Mouse (Mus musculus): ENCODE data around the gene Pard3b. TPM values are rescaled to one million over a fixed set of nuclear protein-coding genes. Genes with fewer than 3 reads are reported as not detected.

The Pard3b gene
- polyA plus RNA-seq, 1 experiment from 2014 or later, result 1.6 TPM

- Histone ChIP-seq H3K36me3 (replicated peaks) (no peaks in the 10 kb centered on the region), H3K4me1 (replicated peaks) (no peaks in the 10 kb centered on the region), H3K27me3 (no peaks in the 10 kb centered on the region), H3K27ac (replicated peaks) (no peak overlapping the region), H3K4me2 (no peak overlapping the region), H3K9ac (no peak overlapping the region), H3K9me3 (replicated peaks) (no peaks in the 10 kb centered on the region), H3K4me3 (replicated peaks) (no peak overlapping the region)
- WGBS (ENCODE audit: insufficient replicate concordance), result 59% methylated on average over 9 of the region's 9 CpGs
- ATAC-seq (ENCODE audit: insufficient read depth), result no peak
These were observed 797.2 kb downstream of the Pard3b start for GRCm38 (mm10) chr1:62435844-62436243.

DNA sequence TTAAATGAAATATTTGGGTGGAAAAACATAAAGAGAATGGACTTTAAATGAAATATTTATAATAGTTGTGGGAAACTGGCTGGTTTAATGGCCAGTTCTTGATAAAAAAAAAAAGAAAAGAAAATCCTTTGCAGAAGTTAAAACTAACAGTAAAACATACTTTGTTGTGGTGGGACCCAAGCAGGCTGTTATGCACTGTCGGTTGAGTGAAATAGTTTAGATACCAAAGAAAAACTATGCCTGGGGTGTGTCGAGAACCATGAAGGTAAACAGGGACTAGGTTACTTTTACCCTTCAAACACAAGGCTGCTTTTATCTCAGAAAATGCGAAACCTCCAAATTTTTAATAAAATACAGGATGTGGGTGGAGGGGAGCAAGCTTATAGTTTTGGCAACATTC lies 797.7 kb downstream of the Pard3b start:
- no peak for ATAC-seq (ENCODE audit: insufficient read depth)
- Histone ChIP-seq H3K4me1 (replicated peaks) (no peaks in the 10 kb centered on the region), H3K9ac (no peak overlapping the region), H3K4me2 (no peak overlapping the region), H3K27ac (replicated peaks) (no peak overlapping the region), H3K36me3 (replicated peaks) (no peaks in the 10 kb centered on the region), H3K27me3 (no peaks in the 10 kb centered on the region), H3K9me3 (replicated peaks) (no peaks in the 10 kb centered on the region), H3K4me3 (replicated peaks) (no peak overlapping the region)
- WGBS (ENCODE audit: insufficient replicate concordance), result 63% methylated on average over 3 of the region's 3 CpGs

DNA sequence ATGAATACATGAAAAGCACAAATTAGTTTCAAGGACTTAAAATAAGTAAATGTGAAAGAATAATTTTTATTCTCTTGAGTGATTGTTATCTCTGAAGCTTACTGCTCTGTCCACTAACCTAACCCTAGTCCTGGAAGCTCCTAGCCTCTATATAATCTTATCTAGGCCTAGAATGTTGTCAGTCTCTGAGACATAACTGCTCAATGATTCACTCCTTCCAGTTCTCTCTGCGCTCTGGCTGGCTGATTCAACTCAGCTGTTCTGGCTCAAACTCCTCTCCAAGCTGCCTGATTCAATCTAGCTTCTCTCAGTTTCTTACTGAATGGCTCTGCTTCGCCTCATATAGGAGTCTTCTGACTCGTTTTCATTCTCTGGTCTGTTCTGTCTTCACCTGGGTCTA lies 798.9 kb downstream of the Pard3b start:
- no peak for ATAC-seq (ENCODE audit: insufficient read depth)
- no peaks in the 10 kb centered on the region for H3K36me3 ChIP-seq (replicated peaks)
- no peak overlapping the region for H3K27ac ChIP-seq (replicated peaks)
- no peaks in the 10 kb centered on the region for H3K4me1 ChIP-seq (replicated peaks)
- H3K4me3 ChIP-seq (replicated peaks), result no peak overlapping the region
- H3K9ac ChIP-seq, result no peak overlapping the region
- H3K9me3 ChIP-seq (replicated peaks), result no peaks in the 10 kb centered on the region
- no peak overlapping the region for H3K4me2 ChIP-seq
- H3K27me3 ChIP-seq, result no peaks in the 10 kb centered on the region
- WGBS (ENCODE audit: insufficient replicate concordance), result 42% methylated on average over 3 of the region's 3 CpGs

- no peaks in the 10 kb centered on the region for H3K27me3 ChIP-seq
- H3K36me3 ChIP-seq (replicated peaks), result no peaks in the 10 kb centered on the region
- no peaks in the 10 kb centered on the region for H3K9me3 ChIP-seq (replicated peaks)
- H3K4me2 ChIP-seq, result no peak overlapping the region
- no peak overlapping the region for H3K27ac ChIP-seq (replicated peaks)
- no peak overlapping the region for H3K9ac ChIP-seq
- WGBS (ENCODE audit: insufficient replicate concordance), result 64% methylated on average over 3 of the region's 3 CpGs
- no peak for ATAC-seq (ENCODE audit: insufficient read depth)
- no peaks in the 10 kb centered on the region for H3K4me1 ChIP-seq (replicated peaks)
- H3K4me3 ChIP-seq (replicated peaks), result no peak overlapping the region
These were observed 805.8 kb downstream of the Pard3b start for GRCm38 (mm10) chr1:62444406-62444805.

DNA sequence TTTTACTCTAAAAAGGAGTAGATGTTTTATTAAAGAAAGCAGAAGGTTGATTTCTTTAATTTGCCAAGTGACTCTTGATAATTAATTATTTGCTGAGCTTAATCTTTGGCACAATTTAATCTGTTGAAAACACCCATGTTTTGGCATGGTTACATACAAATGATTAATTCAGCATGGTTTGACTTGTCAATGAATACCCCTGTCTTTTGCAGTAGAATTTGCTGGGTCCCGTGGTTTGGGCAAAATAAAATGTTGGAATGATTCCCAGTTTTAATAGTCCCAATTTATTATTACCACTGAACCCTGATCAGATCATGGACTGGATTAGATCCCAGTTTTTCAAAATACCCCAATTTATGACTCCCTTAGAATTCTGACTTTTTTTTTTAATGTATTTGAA lies 808.2 kb downstream of the Pard3b start:
- no peak for ATAC-seq (ENCODE audit: insufficient read depth)
- Histone ChIP-seq H3K36me3 (replicated peaks) (no peaks in the 10 kb centered on the region), H3K4me1 (replicated peaks) (no peaks in the 10 kb centered on the region), H3K27me3 (no peaks in the 10 kb centered on the region), H3K9me3 (replicated peaks) (no peaks in the 10 kb centered on the region), H3K4me3 (replicated peaks) (no peak overlapping the region), H3K4me2 (no peak overlapping the region), H3K9ac (no peak overlapping the region), H3K27ac (replicated peaks) (no peak overlapping the region)
- WGBS (ENCODE audit: insufficient replicate concordance), result 41% methylated on average over 1 of the region's 1 CpGs

GRCm38 (mm10) chr1:62449193-62449875 lies 810.7 kb downstream of the Pard3b start:
- Histone ChIP-seq H3K27me3 (no peaks in the 10 kb centered on the region), H3K9me3 (replicated peaks) (no peaks in the 10 kb centered on the region), H3K4me2 (no peak overlapping the region), H3K36me3 (replicated peaks) (no peaks in the 10 kb centered on the region), H3K4me3 (replicated peaks) (no peak overlapping the region), H3K27ac (replicated peaks) (no peak overlapping the region), H3K4me1 (replicated peaks) (no peaks in the 10 kb centered on the region), H3K9ac (no peak overlapping the region)
- WGBS (ENCODE audit: insufficient replicate concordance), result 57% methylated on average over 7 of the region's 7 CpGs
- ATAC-seq (ENCODE audit: insufficient read depth), result no peak

- no peaks in the 10 kb centered on the region for H3K4me1 ChIP-seq (replicated peaks)
- WGBS (ENCODE audit: insufficient replicate concordance), result 59% methylated on average over 8 of the region's 8 CpGs
- H3K27ac ChIP-seq (replicated peaks), result no peak overlapping the region
- H3K36me3 ChIP-seq (replicated peaks), result no peaks in the 10 kb centered on the region
- no peaks in the 10 kb centered on the region for H3K9me3 ChIP-seq (replicated peaks)
- no peaks in the 10 kb centered on the region for H3K27me3 ChIP-seq
- H3K4me2 ChIP-seq, result no peak overlapping the region
- no peak overlapping the region for H3K9ac ChIP-seq
- ATAC-seq (ENCODE audit: insufficient read depth), result no peak
- H3K4me3 ChIP-seq (replicated peaks), result no peak overlapping the region
These were observed 826.9 kb downstream of the Pard3b start for GRCm38 (mm10) chr1:62465536-62465935.

- Histone ChIP-seq H3K9ac (no peak overlapping the region), H3K36me3 (replicated peaks) (no peaks in the 10 kb centered on the region)
- WGBS (ENCODE audit: insufficient replicate concordance), result 38% methylated on average over 1 of the region's 1 CpGs
These were observed 827.9 kb downstream of the Pard3b start for GRCm38 (mm10) chr1:62466544-62466943.

DNA sequence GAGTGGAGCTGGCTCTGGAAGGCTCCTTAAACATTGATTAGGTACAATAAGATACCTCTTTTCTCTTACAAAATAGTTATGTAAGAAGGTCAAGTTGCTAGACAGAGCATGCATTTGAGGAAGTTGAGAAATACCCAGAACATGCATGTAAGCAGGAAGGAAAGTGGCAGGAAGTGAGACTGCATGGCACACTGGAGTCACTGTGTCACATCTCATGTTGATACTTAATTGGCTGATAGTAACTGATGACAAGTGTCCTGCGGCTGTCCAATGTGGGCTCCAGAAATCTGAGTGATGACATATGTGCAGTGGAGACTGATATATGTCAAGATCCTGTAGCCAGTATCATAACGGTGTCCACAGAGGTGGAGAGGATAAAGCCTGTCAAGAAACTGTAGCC lies 844.4 kb downstream of the Pard3b start:
- no peak overlapping the region for H3K4me2 ChIP-seq
- no peak overlapping the region for H3K27ac ChIP-seq (replicated peaks)
- no peaks in the 10 kb centered on the region for H3K36me3 ChIP-seq (replicated peaks)
- H3K27me3 ChIP-seq, result no peaks in the 10 kb centered on the region
- ATAC-seq (ENCODE audit: insufficient read depth), result no peak
- 37% methylated on average over 2 of the region's 2 CpGs for WGBS (ENCODE audit: insufficient replicate concordance)
- H3K4me1 ChIP-seq (replicated peaks), result no peaks in the 10 kb centered on the region
- no peak overlapping the region for H3K9ac ChIP-seq
- H3K9me3 ChIP-seq (replicated peaks), result no peaks in the 10 kb centered on the region
- no peak overlapping the region for H3K4me3 ChIP-seq (replicated peaks)

More at GRCm38 (mm10) chr1:62466544-62466943, 827.9 kb downstream of the Pard3b start:
- no peak for ATAC-seq (ENCODE audit: insufficient read depth)
- Histone ChIP-seq H3K27ac (replicated peaks) (no peak overlapping the region), H3K9me3 (replicated peaks) (no peaks in the 10 kb centered on the region), H3K4me3 (replicated peaks) (no peak overlapping the region), H3K4me1 (replicated peaks) (no peaks in the 10 kb centered on the region), H3K27me3 (no peaks in the 10 kb centered on the region), H3K4me2 (no peak overlapping the region)

- Histone ChIP-seq H3K4me2 (no peak overlapping the region), H3K36me3 (replicated peaks) (no peaks in the 10 kb centered on the region), H3K9me3 (replicated peaks) (no peaks in the 10 kb centered on the region), H3K27me3 (no peaks in the 10 kb centered on the region), H3K4me3 (replicated peaks) (no peak overlapping the region), H3K27ac (replicated peaks) (no peak overlapping the region), H3K9ac (no peak overlapping the region), H3K4me1 (replicated peaks) (no peaks in the 10 kb centered on the region)
- ATAC-seq (ENCODE audit: insufficient read depth), result no peak
- WGBS (ENCODE audit: insufficient replicate concordance), result 59% methylated on average over 6 of the region's 6 CpGs
These were observed 850.2 kb downstream of the Pard3b start for GRCm38 (mm10) chr1:62488871-62489270.

- H3K36me3 ChIP-seq (replicated peaks), result no peaks in the 10 kb centered on the region
These were observed 860.5 kb downstream of the Pard3b start for GRCm38 (mm10) chr1:62499146-62499545.

DNA sequence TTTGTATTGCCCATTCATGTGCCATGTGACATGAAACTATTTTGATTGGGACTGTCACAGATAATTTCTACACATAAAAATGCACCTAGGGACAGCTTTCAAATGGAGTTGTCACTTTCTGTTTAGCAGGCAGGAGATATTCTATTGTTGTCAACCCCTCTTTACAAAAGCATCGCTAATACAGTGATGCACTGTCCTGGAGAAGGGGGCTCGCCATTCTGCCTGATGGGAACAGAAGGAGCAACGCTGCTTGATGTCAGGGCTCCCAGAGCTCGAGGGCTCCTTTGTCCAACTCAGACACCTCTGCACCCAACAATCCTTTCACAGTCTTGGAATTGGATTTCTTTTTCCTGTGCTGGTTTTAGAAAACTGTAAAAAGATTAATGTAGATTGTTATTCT lies 871.9 kb downstream of the Pard3b start:
- no peak for ATAC-seq (ENCODE audit: insufficient read depth)
- Histone ChIP-seq H3K4me2 (no peak overlapping the region), H3K27ac (replicated peaks) (no peak overlapping the region), H3K27me3 (no peaks in the 10 kb centered on the region), H3K36me3 (replicated peaks) (no peaks in the 10 kb centered on the region), H3K4me3 (replicated peaks) (no peak overlapping the region), H3K9me3 (replicated peaks) (no peaks in the 10 kb centered on the region), H3K9ac (no peak overlapping the region), H3K4me1 (replicated peaks) (no peaks in the 10 kb centered on the region)
- WGBS (ENCODE audit: insufficient replicate concordance), result 66% methylated on average over 4 of the region's 4 CpGs

More at GRCm38 (mm10) chr1:62499146-62499545, 860.5 kb downstream of the Pard3b start:
- H3K9me3 ChIP-seq (replicated peaks), result no peaks in the 10 kb centered on the region
- no peak overlapping the region for H3K9ac ChIP-seq
- no peaks in the 10 kb centered on the region for H3K4me1 ChIP-seq (replicated peaks)
- no peak overlapping the region for H3K4me3 ChIP-seq (replicated peaks)
- H3K27me3 ChIP-seq, result no peaks in the 10 kb centered on the region
- 57% methylated on average over 5 of the region's 5 CpGs for WGBS (ENCODE audit: insufficient replicate concordance)
- no peak for ATAC-seq (ENCODE audit: insufficient read depth)
- no peak overlapping the region for H3K4me2 ChIP-seq
- no peak overlapping the region for H3K27ac ChIP-seq (replicated peaks)
